Mouse (Mus musculus) G1E (cell line): ENCODE measurements around the gene Nos1ap. TPM values are rescaled to one million over a fixed set of nuclear protein-coding genes. Genes with fewer than 3 reads are reported as not detected.

ENCODE experiments used
- ATAC-seq: 2 replicates; pipeline ENCODE4 v1.8.0; 2016; ENCODE audit warnings: mild to moderate bottlenecking; ENCODE audit not compliant: insufficient number of reproducible peaks, poor library complexity, low FRiP score, severe bottlenecking; ENCODE audit errors: extremely low read depth
- DNase-seq: peaks from one replicate; pipeline ENCODE4 v3.0.0; 2012; ENCODE audit warnings: low spot score
- H3K27me3 ChIP-seq: 2 replicates; pipeline ENCODE4 v1.6.1; 2012; ENCODE audit warnings: mild to moderate bottlenecking, low read length, inconsistent platforms; ENCODE audit not compliant: insufficient read depth
- H3K36me3 ChIP-seq: replicated peaks from 2 replicates; pipeline ENCODE3; 2012; ENCODE audit warnings: mild to moderate bottlenecking, inconsistent platforms
- H3K4me1 ChIP-seq: 2 replicates; pipeline ENCODE4 v1.6.1; 2012; ENCODE audit warnings: low read depth, low read length, inconsistent platforms, mixed read lengths; ENCODE audit not compliant: insufficient read depth
- H3K4me3 ChIP-seq: 2 replicates; pipeline ENCODE4 v1.5.1; 2012; ENCODE audit warnings: low read depth, mild to moderate bottlenecking, inconsistent platforms, low read length, moderate library complexity, mixed read lengths
- H3K9me3 ChIP-seq: replicated peaks from 2 replicates; pipeline ENCODE4 v1.6.1; 2012; ENCODE audit warnings: inconsistent platforms
- CTCF ChIP-seq: IDR thresholded peaks from 2 replicates; pipeline ENCODE4 v1.5.1; 2012; ENCODE audit warnings: low read depth, low read length, inconsistent platforms, mixed read lengths
- GATA1 ChIP-seq: IDR thresholded peaks from 2 replicates; pipeline ENCODE4 v1.6.1; 2012; ENCODE audit warnings: borderline replicate concordance, low read length, inconsistent platforms, mixed read lengths
- GATA2 ChIP-seq: IDR thresholded peaks from 2 replicates; pipeline ENCODE4 v1.6.1; 2012; ENCODE audit warnings: low read depth, low read length, inconsistent platforms, borderline replicate concordance
- POLR2AphosphoS5 ChIP-seq: IDR thresholded peaks from 2 replicates; pipeline ENCODE4 v1.6.1; 2012; ENCODE audit warnings: low read depth, low read length, inconsistent platforms; ENCODE audit not compliant: insufficient replicate concordance
- TAL1 ChIP-seq: conservative IDR thresholded peaks from 2 replicates; pipeline ENCODE4 v1.6.1; 2012; ENCODE audit warnings: low read depth, low read length, inconsistent platforms, mixed read lengths
- polyA plus RNA-seq: library from polyadenylated mRNA; stranded (reverse); fragments of >175 nt; gene quantifications from 2 replicates; pipeline ENCODE4 v1.2.3, GENCODE M21; 2012
- total RNA-seq, 2 experiments: library from RNA; stranded (forward) in 1 of 2; stranded (reverse) in 1 of 2; fragments of 200-1000 nt in 1 of 2; fragments of >200 nt in 1 of 2; fragmentation: Nextera tagmentation in 1 of 2; gene quantifications; 2 replicates each; pipeline ENCODE4 v1.2.3; 2014 to 2017

Nos1ap gene
- total and polyA plus RNA-seq, 3 experiments: 1.6 to 18.2 (median 6.1) TPM

- no peak overlapping the region for H3K4me3 ChIP-seq
- H3K27me3 ChIP-seq: no peaks in the 10 kb centered on the region
- H3K9me3 ChIP-seq: peaks cover 27% of the 10 kb centered on the region
- peaks cover 41% of the 10 kb centered on the region for H3K4me1 ChIP-seq
- TF ChIP-seq GATA1 (no peak), GATA2 (no peak), POLR2AphosphoS5 (no peak), TAL1 (no peak), CTCF (no peak)
- no peak for ATAC-seq
- DNase-seq: no peak
- no peaks in the 10 kb centered on the region for H3K36me3 ChIP-seq
Observed at GRCm38 (mm10) chr1:170623432-170623831, 33.8 kb upstream of the Nos1ap start.

DNA sequence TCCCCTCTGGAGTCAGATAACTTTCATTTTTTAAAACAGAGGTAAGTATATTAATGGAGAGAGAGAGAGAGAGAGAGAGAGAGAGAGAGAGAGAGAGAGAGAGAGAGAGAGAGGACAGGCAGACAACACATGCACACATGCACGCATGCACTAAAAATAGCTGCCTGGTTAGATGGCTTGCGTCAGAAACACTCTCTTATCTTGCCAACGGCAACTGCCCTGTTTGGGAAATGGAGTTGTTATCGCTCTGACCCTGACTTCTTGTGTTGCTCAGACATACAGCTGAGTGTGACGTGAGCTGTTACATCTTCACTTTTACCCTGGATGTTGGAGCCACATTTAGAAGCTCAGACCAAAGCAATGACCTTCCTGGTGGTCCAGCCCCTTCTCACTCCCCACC is 33.3 kb upstream of the Nos1ap start:
- 0 out of 2 replicates have a peak, but pooled peaks have one; percentile 25 for TF ChIP-seq GATA2
- TF ChIP-seq TAL1: peak; percentile 95
- no peak for TF ChIP-seq POLR2AphosphoS5
- no peak for TF ChIP-seq CTCF
- TF ChIP-seq GATA1: no peak
- H3K27me3 ChIP-seq: no peaks in the 10 kb centered on the region
- H3K4me1 ChIP-seq: peaks cover 44% of the 10 kb centered on the region
- H3K9me3 ChIP-seq: peaks cover 23% of the 10 kb centered on the region
- ATAC-seq (peak; percentile 80), DNase-seq (peak; percentile 26)
- no peaks in the 10 kb centered on the region for H3K36me3 ChIP-seq
- H3K4me3 ChIP-seq: no peak overlapping the region

- peak; percentile 41 for DNase-seq
- Histone ChIP-seq H3K27me3 (no peaks in the 10 kb centered on the region), H3K4me1 (peaks cover 50% of the 10 kb centered on the region), H3K4me3 (no peak overlapping the region), H3K36me3 (no peaks in the 10 kb centered on the region), H3K9me3 (peaks cover 11% of the 10 kb centered on the region)
- peak; percentile 87 for ATAC-seq
- TF ChIP-seq POLR2AphosphoS5: no peak
- peak; percentile 63 for TF ChIP-seq TAL1
Observed at GRCm38 (mm10) chr1:170619686-170620374, 30.2 kb upstream of the Nos1ap start.

- Histone ChIP-seq H3K4me1 (peaks cover 47% of the 10 kb centered on the region), H3K27me3 (no peaks in the 10 kb centered on the region), H3K36me3 (no peaks in the 10 kb centered on the region), H3K4me3 (no peak overlapping the region), H3K9me3 (no peaks in the 10 kb centered on the region)
- ATAC-seq (peak; percentile 55), DNase-seq (no peak)
- TF ChIP-seq CTCF: no peak
- TF ChIP-seq GATA1: no peak
- no peak for TF ChIP-seq GATA2
- no peak for TF ChIP-seq TAL1
- no peak for TF ChIP-seq POLR2AphosphoS5
Observed at GRCm38 (mm10) chr1:170612968-170613872, 23.6 kb upstream of the Nos1ap start.

DNA sequence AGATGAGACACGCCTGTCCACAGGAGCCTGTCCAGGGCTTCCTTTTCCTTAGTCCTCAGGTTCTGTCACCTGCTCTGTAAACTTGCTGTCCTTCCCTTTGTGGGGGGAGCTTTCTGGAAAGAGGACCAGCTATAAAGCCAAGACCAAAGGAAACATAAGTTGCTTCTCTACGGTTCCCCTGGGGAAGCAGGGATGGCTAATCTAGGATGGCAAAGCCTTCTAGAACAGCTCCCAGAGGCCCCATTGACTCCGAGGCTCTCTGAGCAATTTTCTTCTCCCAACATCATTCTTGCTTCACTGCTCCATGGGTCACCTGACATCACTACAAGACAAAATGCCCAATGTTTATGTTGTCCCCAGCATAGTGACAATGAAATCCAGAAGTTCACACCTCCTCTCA is 22.0 kb upstream of the Nos1ap start:
- H3K36me3 ChIP-seq: no peaks in the 10 kb centered on the region
- TF ChIP-seq TAL1 (no peak), GATA1 (no peak), GATA2 (no peak), CTCF (no peak), POLR2AphosphoS5 (no peak)
- peaks cover 40% of the 10 kb centered on the region for H3K4me1 ChIP-seq
- H3K9me3 ChIP-seq: no peaks in the 10 kb centered on the region
- H3K4me3 ChIP-seq: no peak overlapping the region
- no peak for DNase-seq
- no peaks in the 10 kb centered on the region for H3K27me3 ChIP-seq
- ATAC-seq: no peak

DNA sequence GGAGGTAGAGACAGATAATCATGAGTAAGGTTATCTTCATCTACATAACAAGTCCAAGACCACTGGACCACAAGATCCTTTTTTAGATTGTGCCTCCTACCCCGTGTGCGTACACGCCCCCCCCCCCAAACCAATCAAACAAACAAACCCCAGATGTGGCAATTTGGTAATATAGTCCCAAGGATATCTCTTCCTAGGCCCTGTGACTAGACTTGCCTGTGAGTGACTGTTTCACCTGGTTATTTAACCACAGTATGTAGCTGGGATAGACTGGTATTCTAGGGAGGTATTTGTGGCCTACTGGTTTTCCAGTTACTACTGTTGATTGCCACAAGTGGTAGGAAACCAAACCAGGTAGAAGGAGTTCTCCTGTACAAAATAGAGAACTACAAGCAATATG is 21.0 kb upstream of the Nos1ap start:
- no peak for ATAC-seq
- TF ChIP-seq GATA1 (no peak), POLR2AphosphoS5 (no peak), CTCF (no peak), TAL1 (no peak), GATA2 (no peak)
- H3K36me3 ChIP-seq: no peaks in the 10 kb centered on the region
- H3K9me3 ChIP-seq: no peaks in the 10 kb centered on the region
- DNase-seq: no peak
- H3K4me3 ChIP-seq: no peak overlapping the region; the same call in 1 of the 2 replicates
- H3K4me1 ChIP-seq: peaks cover 40% of the 10 kb centered on the region
- H3K27me3 ChIP-seq: no peaks in the 10 kb centered on the region
